Mouse (Mus musculus): Measurements from ENCODE around the gene Spc24. TPM values are rescaled to one million over a fixed set of nuclear protein-coding genes. Genes with fewer than 3 reads are reported as not detected.
"Not testable (repeated sequence)": the region's sequence is repeated elsewhere in the genome, so short reads cannot be mapped to it uniquely, and the experiment has no call there.

Gene Spc24
- total RNA-seq, 4 experiments from 2014 or later = 0.45 to 4.3 (median 2.1) TPM

GRCm38 (mm10) chr9:21784517-21785307 is 24.6 kb upstream of the Spc24 start:
- no peak for DNase-seq (ENCODE audit: low spot score in 2 of 2)

GRCm38 (mm10) chr9:21781657-21782468 is 21.8 kb upstream of the Spc24 start:
- DNase-seq (ENCODE audit: low spot score in 2 of 2) = no peak

GRCm38 (mm10) chr9:21777726-21778125 is 17.6 kb upstream of the Spc24 start:
- DNase-seq (ENCODE audit: low spot score in 2 of 2) = no peak

GRCm38 (mm10) chr9:21774353-21774752 is 14.2 kb upstream of the Spc24 start:
- DNase-seq (ENCODE audit: low spot score in 2 of 2) = no peak

- DNase-seq (ENCODE audit: low spot score in 2 of 2) = not testable (repeated sequence)
Measured at GRCm38 (mm10) chr9:21773396-21773795, 13.3 kb upstream of the Spc24 start.

GRCm38 (mm10) chr9:21769558-21770183 is 9.6 kb upstream of the Spc24 start:
- DNase-seq (ENCODE audit: low spot score in 2 of 2) = no peak

GRCm38 (mm10) chr9:21768511-21769411 is 8.7 kb upstream of the Spc24 start:
- DNase-seq (ENCODE audit: low spot score in 2 of 2) = no peak

GRCm38 (mm10) chr9:21767896-21768295 is 7.8 kb upstream of the Spc24 start:
- no peak for DNase-seq (ENCODE audit: low spot score in 2 of 2)

- no peak for DNase-seq (ENCODE audit: low spot score in 2 of 2)
Measured at GRCm38 (mm10) chr9:21764084-21764999, 4.2 kb upstream of the Spc24 start.

GRCm38 (mm10) chr9:21762135-21762534 is 2.0 kb upstream of the Spc24 start:
- no peak for DNase-seq (ENCODE audit: low spot score in 2 of 2)

- no peak for DNase-seq (ENCODE audit: low spot score in 2 of 2)
Measured at GRCm38 (mm10) chr9:21759718-21760117, 385 bp downstream of the Spc24 start.

- no peak for DNase-seq (ENCODE audit: low spot score in 2 of 2)
Measured at GRCm38 (mm10) chr9:21758576-21759529, 1.2 kb downstream of the Spc24 start.

GRCm38 (mm10) chr9:21754516-21755321 is 5.4 kb downstream of the Spc24 start:
- no peak for DNase-seq (ENCODE audit: low spot score in 2 of 2)

- no peak for DNase-seq (ENCODE audit: low spot score in 2 of 2)
Measured at GRCm38 (mm10) chr9:21754003-21754402, 6.1 kb downstream of the Spc24 start.

GRCm38 (mm10) chr9:21752252-21752792 is 7.8 kb downstream of the Spc24 start:
- DNase-seq (ENCODE audit: low spot score in 2 of 2) = no peak

- DNase-seq (ENCODE audit: low spot score in 2 of 2) = no peak
Measured at GRCm38 (mm10) chr9:21751347-21751746, 8.8 kb downstream of the Spc24 start.

- DNase-seq (ENCODE audit: low spot score in 2 of 2) = no peak
Measured at GRCm38 (mm10) chr9:21750370-21750769, 9.7 kb downstream of the Spc24 start.

Measured in layer of hippocampus, adult 8-10 months (tissue).